Mouse (Mus musculus) gastrocnemius, adult 18-20 months (tissue): ENCODE data around the gene Pdcd7. TPM values are rescaled to one million over a fixed set of nuclear protein-coding genes. Genes with fewer than 3 reads are reported as not detected.
"Not testable (repeated sequence)": the region's sequence is repeated elsewhere in the genome, so short reads cannot be mapped to it uniquely, and the experiment has no call there.

Experiments
- DNase-seq: peaks from one replicate; pipeline ENCODE4 v3.0.0; 2021; ENCODE audit warnings: low spot score
- long read RNA-seq, 2 experiments: library from polyadenylated mRNA; stranded (forward); transcript quantifications; one replicate each; pipeline ENCODE4 v2.0.0; 2021
- total RNA-seq, 2 experiments: library from RNA; stranded (reverse); gene quantifications; 2 replicates each; pipeline ENCODE4 v1.2.3; 2021

The Pdcd7 gene
- 10 to 100 TPM; 14.6 to 22.2 TPM for total RNA-seq
- long read RNA-seq, experiment 1, transcript Pdcd7-201 (5 exons, 2,419 nt): major isoform, 30 of 32 reads
- long read RNA-seq, experiment 1, partial matches to known transcripts: 1 of 32 reads
- long read RNA-seq, experiment 1, other reads (novel, unspliced or antisense): 1 of 32 reads
- long read RNA-seq, experiment 2, transcript Pdcd7-201 (5 exons, 2,419 nt): major isoform, 44 of 47 reads
- long read RNA-seq, experiment 2, partial matches to known transcripts: 1 of 47 reads
- long read RNA-seq, experiment 2, other reads (novel, unspliced or antisense): 2 of 47 reads

- peak; percentile 97 for DNase-seq
Observed at GRCm38 (mm10) chr9:65345854-65346475, at the start of gene Pdcd7. Gene Pdcd7, plus strand, starts transcription at chr9:65346104.

- DNase-seq: no peak
Observed at GRCm38 (mm10) chr9:65297056-65297455, 48.8 kb upstream of the Pdcd7 start.

DNA sequence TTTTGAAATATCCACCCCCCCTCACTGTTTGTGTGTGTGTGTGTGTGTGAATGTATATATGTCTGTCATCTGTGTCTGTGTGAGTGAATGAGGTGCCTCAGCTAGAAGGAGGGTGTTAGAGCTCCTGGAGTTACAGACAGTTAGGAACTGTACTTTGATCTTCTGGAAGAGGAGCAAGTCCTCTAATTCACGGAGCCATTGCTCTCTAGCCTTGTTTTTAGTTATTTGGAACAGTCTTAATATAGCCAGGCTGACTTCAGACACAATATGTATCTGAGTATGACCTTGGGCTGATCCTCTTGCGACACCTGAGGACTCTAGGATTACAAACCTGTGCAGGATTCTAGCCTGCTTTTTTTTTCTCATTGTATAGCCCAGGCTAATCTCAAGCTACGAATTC, 47.1 kb upstream of the Pdcd7 start:
- DNase-seq: no peak

GRCm38 (mm10) chr9:65299650-65300049, 46.3 kb upstream of the Pdcd7 start:
- no peak for DNase-seq

- no peak for DNase-seq
Observed at GRCm38 (mm10) chr9:65302327-65302983, 43.4 kb upstream of the Pdcd7 start.

DNA sequence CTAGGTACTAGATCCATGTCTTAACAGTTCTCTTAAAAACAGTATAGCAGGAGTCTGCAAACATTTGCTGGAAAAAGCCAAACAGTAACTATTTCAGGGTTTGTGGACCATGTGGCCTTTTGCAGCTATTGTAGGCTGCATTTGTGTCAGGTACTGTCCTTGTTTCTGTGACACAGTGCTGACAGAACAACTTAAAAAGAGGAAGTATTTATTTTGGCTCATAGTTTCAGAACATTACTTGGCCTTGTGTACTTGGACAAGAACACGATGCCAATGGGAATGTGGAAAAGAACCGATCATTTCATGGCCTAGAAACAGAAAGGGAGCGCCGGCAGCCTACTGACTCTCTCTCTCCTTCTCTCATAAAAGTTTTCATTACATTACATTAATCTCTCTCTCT, 42.3 kb upstream of the Pdcd7 start:
- no peak for DNase-seq

DNA sequence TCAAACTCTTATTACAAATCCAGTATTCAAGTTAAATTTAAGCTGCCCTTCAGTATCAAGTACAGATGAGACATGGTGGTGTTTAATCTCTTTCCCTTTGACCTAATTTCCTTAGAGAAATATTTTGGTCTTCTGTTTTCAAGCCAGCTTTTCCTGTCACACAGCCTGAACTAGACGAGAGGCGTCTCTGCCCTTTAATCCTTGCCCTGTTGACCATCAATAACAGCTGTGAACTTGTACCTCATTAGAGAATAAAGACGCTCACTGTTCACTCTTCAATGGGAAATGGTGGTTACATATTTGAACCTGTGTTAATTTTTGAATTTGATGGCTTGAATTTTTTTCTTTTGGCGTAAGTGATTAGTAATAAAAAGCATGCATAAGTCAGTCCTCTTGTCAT, 41.6 kb upstream of the Pdcd7 start:
- DNase-seq: no peak

DNA sequence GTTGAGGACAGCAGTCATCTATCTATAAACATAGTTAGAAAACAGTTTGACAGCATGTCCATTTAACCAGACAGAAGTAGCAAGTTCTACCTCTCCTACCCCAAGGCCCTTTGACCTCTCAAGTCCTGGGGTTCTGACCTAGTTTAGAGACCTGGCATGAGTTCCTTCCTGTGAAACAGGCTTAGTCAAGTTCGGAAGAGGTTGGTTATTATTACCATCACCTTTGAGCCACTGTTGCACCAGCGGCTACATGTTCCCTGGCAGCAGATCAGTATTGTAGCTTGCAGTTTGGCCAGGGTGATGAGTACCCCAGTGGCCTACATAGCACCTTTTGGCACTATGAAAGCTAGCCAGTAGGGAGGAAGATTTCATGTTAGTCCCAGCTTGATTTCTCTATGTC, 39.2 kb upstream of the Pdcd7 start:
- peak; percentile 54 for DNase-seq

GRCm38 (mm10) chr9:65308011-65308410, 37.9 kb upstream of the Pdcd7 start:
- DNase-seq: no peak

- no peak for DNase-seq
Observed at GRCm38 (mm10) chr9:65312669-65313357, 33.1 kb upstream of the Pdcd7 start.

DNA sequence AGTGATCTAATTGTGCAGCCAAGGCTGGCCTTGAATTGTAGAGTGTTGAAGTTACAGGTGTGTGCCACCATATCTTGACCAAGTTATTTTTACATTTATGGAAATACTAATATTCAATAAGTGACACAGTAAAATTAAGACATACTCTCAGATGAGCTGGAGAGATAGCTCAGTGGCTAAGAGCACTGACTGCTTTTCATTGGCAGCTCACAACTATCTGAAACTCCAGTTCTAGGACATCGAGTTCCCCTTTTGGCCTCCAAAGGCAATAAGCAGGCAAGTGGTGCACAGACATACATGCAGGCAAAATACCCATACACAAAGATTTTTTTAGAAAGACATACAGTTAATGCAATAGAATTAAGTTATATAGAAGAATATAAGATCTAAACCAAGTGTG, 32.1 kb upstream of the Pdcd7 start:
- no peak for DNase-seq

- no peak for DNase-seq
Observed at GRCm38 (mm10) chr9:65322255-65322900, 23.5 kb upstream of the Pdcd7 start.

GRCm38 (mm10) chr9:65325971-65326370, 19.9 kb upstream of the Pdcd7 start:
- no peak for DNase-seq

DNA sequence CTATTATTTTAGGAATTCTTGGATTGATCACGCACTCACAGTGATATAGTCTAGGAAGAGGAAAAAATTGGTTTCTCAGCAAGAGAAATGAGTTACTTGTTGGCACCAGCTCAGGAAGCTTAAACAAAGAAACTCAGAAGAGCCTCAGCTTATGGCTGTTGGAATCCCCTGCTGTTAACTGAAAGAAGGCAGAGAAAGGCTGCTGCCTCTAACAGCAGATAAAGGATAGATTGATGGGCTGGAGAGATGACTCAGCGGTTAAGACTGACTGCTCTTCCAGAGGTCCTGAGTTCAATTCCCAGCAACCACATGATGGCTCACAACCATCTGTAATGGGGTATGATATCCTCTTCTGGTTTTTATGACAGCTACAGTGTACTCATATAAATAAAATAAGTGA, 18.5 kb upstream of the Pdcd7 start:
- no peak for DNase-seq

DNA sequence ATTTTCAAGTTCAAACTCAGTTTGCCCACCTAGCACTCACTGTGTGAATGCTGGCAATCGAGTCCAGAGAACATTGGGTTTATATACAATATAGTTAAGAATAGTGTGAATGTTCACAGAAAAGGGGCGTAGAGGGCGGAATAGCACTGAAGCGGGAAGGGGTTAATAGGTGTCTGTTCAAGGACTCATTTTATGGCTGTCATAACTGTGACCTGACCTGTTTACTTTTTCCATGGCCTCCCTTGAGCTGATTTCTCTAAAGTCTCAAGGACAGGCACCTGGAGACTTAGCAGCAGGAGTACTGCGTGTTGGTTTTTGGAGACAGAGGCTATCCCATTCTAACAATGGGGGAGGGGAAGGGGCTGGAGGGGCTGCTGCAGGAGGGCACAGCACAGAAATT, 11.9 kb upstream of the Pdcd7 start:
- DNase-seq: no peak

DNA sequence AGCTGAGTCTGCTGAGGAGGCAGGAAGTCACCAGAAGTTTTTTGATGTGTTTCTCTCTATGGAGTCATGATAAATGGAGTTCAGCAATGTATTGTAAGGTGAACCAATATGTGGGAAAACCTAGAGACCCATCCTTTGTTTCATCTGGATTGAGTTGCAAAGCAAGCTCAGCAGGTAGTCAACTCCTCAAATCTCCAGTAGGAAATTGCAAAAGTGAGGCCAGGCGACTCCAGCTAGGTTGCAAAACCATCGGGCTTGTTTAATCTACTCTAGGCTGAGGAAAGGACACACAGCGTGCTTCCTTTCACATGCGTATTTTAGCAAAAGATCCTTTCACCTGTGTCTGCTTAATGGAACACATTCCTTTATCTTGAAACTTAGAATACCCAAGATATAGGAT, 6.8 kb upstream of the Pdcd7 start:
- DNase-seq: no peak

- no peak for DNase-seq
Observed at GRCm38 (mm10) chr9:65340414-65340813, 5.5 kb upstream of the Pdcd7 start.

GRCm38 (mm10) chr9:65345439-65345838, 465 bp upstream of the Pdcd7 start:
- DNase-seq: not testable (repeated sequence)

GRCm38 (mm10) chr9:65346476-65347111, 690 bp downstream of the Pdcd7 start:
- DNase-seq: no peak

DNA sequence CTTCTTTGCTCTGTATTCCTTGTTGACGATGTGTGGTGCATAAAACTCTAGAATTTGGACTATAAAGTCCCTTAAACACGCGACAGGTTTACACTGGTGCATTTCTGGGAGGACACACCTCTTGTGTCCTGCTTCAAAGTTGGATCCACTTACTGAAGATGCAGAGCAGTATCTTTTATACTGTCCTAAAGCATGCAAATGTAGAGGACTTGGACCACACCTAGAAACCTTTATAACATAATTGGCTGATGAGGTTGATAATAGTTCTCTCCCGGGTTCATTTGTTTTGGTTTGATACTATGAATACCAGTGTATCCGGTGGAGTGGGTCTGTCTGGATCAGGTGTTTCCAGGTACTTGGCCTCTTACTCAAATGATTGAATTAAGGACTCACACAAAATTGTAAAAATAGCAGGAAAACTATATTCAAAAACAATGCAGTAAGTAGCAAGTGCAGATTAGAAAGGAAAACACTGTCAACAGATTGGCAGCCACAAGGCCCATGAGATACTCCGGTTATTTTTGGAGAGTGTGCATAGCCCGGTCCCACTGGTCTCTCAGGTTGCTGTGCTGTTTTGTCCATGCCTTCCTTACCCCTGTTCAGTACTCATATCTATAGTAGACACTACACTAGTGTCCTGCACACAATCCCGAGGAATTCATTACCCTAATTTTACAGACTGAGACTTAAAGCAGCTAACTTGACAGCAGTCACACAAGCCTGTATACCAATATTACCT, 1.4 kb downstream of the Pdcd7 start:
- peak; percentile 15 for DNase-seq

DNA sequence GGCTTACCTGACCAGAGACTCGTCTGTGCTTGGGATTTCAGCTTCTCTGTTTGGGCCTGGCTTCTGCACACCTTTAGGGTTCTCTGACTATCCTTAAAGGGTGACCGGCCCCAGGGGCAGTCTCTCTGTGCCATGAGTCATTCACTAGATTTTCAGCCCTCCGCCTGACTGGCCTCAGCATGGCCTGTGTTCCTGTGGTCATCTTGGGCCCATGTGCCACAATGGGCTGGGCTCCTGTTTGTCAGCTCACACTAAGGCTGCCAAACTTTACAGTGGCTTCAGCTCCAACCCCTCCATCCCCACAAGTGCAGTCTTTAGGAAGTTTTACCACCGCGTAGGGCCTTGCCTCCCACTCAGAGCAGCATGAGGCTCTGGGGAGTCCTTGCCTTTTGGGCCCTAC, 7.3 kb downstream of the Pdcd7 start:
- no peak for DNase-seq
